Mouse (Mus musculus): ENCODE measurements around the gene Rrp1b. TPM values are rescaled to one million over a fixed set of nuclear protein-coding genes. Genes with fewer than 3 reads are reported as not detected.

Gene Rrp1b
- total RNA-seq (2023) = 68.1 TPM

DNA sequence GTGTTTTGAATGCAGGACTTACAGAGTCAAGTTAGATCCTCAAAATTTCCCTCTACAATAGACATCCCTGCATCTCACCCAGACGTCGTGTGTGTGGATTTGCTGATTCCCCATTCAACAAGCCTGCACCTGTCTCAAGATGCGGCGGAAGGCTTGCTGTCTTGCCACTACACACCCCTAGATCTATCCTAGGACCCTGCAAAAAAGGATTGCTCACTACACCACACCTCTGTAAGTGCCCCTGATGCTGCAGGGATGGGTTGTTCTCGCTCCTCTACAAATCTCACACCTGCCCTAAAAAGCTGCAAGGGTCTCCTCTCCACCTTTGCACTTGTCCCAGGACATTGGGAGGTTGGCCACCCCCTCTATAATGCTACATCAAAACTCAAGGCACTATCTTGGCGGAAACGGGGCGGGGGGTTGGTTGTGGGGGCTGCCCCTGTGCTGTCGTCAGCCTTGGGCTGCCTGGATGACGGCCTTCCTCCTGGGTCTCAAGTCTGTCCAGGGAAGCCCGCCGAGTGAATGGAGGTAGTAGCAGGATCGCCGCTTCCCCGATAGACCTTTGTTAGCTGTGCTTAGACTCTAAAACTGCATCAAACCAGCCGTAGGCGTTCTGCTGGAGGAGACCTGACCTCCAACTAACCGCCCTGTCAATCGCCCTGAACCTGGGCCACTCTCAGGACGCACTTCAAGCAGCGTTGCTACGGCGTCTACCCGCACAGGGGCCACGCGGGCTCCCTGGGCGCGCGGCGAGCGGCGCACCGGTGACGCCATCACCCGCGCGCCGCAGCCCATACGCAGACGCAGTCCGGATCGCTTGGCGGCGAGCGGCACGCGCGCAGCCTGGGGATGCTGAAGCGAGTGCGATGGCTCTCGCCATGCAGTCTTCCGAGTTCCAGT is at the start of gene Rrp1b, which contains the start of gene Hsf2bp:
Gene Rrp1b (plus strand): TSS at position 492 of the 900 bp plus-strand sequence.
Gene Hsf2bp (minus strand): TSS at position 741 of the 900 bp plus-strand sequence.

Other genes starting within 250 kb of the Rrp1b start
- gene Sik1, start 180.3 kb upstream of the Rrp1b start, total RNA-seq (2023) = 498 TPM
- not detected for gene Hsf2bp, start 249 bp downstream of the Rrp1b start, total RNA-seq (2023)
- not detected for gene Notch3, start 130.8 kb downstream of the Rrp1b start, total RNA-seq (2023)
- 2.2 TPM for gene Ephx3, start 153.4 kb downstream of the Rrp1b start, total RNA-seq (2023)
- 337 TPM for gene Brd4, start 248.6 kb downstream of the Rrp1b start, total RNA-seq (2023)

Measured in CD4-positive naive resting alpha-beta T cell, adult 76 days (primary cell).